Mouse (Mus musculus) adrenal gland, adult 8-10 months (tissue): ENCODE data around the gene Gm4788. TPM values are rescaled to one million over a fixed set of nuclear protein-coding genes. Genes with fewer than 3 reads are reported as not detected.
"Not testable (repeated sequence)": the region's sequence is repeated elsewhere in the genome, so short reads cannot be mapped to it uniquely, and the experiment has no call there.

ENCODE experiments used
- DNase-seq: peaks from one replicate; pipeline ENCODE4 v3.0.0; 2022
- total RNA-seq, 4 experiments: library from RNA; stranded (reverse); gene quantifications; 2 replicates each; pipeline ENCODE4 v1.2.4; 2022

The Gm4788 gene
- 1 to 10 TPM in 1 of 4 experiments, under 1 TPM in 3; 0.24 to 1.1 (median 0.62) TPM for total RNA-seq

GRCm38 (mm10) chr1:139781143-139781542, at the start of gene Gm4788:
Gene Gm4788, minus strand, starts transcription at chr1:139781243.
- DNase-seq = no peak

DNA sequence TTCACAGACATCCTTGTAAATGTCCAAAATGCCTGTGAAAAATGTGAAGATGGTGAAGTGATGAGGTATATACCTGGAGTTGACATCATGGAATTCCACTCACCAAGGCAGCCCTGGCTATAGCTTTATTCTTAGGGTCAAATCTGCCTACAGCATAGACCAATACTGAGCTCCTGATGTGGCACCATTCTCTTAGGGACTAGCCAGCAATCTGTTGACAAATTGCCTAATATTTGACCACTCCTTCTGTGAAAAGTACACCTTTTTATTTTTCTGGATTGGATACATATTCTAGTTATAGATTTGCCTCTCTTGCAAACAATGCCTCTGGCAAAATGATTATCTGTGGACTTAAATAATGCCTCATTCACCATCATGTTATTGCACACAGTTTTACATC, 27.6 kb upstream of the Gm4788 start:
- no peak for DNase-seq

- DNase-seq = not testable (repeated sequence)
These were observed 11.1 kb downstream of the Gm4788 start for GRCm38 (mm10) chr1:139769913-139770312.

GRCm38 (mm10) chr1:139716681-139717080, 64.4 kb downstream of the Gm4788 start:
- DNase-seq = not testable (repeated sequence)

GRCm38 (mm10) chr1:139716249-139716648, 64.8 kb downstream of the Gm4788 start:
- not testable (repeated sequence) for DNase-seq

DNA sequence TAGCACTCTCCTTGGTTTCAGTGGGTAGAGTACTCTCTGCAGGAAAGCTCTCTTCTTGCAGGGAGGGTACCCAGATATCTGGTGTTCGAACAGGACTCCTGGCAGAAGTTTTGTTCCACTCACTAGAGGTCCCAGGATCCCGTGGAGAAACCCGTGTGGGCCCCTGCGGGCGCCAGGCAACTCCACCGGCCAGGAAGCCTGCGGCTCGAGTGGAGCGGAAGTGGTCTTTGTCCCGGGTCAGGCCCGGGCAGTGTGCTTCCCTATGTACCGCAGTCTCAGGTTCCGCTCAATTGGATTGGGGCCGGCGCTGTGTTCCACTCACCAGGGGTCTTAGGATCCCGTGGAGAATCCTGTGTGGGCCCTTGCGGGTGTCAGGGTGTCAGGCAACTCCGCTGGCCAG, 131.1 kb downstream of the Gm4788 start:
- DNase-seq = not testable (repeated sequence)

Other genes starting within 250 kb of the Gm4788 start
- under 1 TPM in 1 of 4 experiments, not detected in 3; 0.16 TPM for gene Cfhr1, start 221.0 kb downstream of the Gm4788 start, total RNA-seq
- gene Cfhr2, start 77.5 kb upstream of the Gm4788 start, total RNA-seq = 1 to 10 TPM; 2.2 to 6.8 (median 4.6) TPM